Mouse (Mus musculus) liver, adult 2 months (tissue): ENCODE measurements at regions not wholly inside any gene's neighbourhood (a gene's known extent, or its start where the extent isn't known, plus 50 kb on each side); places are given as distances from the start of the nearest gene placed in this dataset.

Source experiments
- DNase-seq: peaks from one replicate; pipeline ENCODE4 v3.0.0-alpha.2; 2011; ENCODE audit warnings: low read depth, low spot score; ENCODE audit errors: extremely low read depth
- H3K27ac ChIP-seq: fragments of 200-500 bp; replicated peaks from 2 replicates; pipeline ENCODE4 v1.5.1; 2012; ENCODE audit warnings: low read depth, mild to moderate bottlenecking, control low read depth, inconsistent platforms, low read length; ENCODE audit not compliant: insufficient read depth
- H3K27me3 ChIP-seq: fragments of 200-500 bp; 2 replicates; pipeline ENCODE4 v1.6.1; 2012; ENCODE audit warnings: mild to moderate bottlenecking, moderate library complexity, low read length, inconsistent platforms; ENCODE audit not compliant: control insufficient read depth, insufficient read depth
- H3K36me3 ChIP-seq: fragments of 200-500 bp; 2 replicates; pipeline ENCODE4 v1.6.1; 2012; ENCODE audit warnings: low read length, inconsistent platforms; ENCODE audit not compliant: control insufficient read depth, insufficient read depth
- H3K4me1 ChIP-seq: fragments of 200-500 bp; 2 replicates; pipeline ENCODE4 v1.6.1; 2011; ENCODE audit warnings: low read length; ENCODE audit not compliant: control insufficient read depth, insufficient read depth
- H3K4me3 ChIP-seq: fragments of 200-500 bp; 2 replicates; pipeline ENCODE4 v1.5.1; 2011; ENCODE audit warnings: low read depth, mild to moderate bottlenecking, control low read depth, low read length, moderate library complexity; ENCODE audit not compliant: insufficient read depth
- H3K79me2 ChIP-seq: fragments of 200-500 bp; 2 replicates; pipeline ENCODE4 v1.6.1; 2012; ENCODE audit warnings: inconsistent platforms, mild to moderate bottlenecking, low read length, moderate library complexity; ENCODE audit not compliant: control insufficient read depth, insufficient read depth
- H3K9ac ChIP-seq: fragments of 200-500 bp; 2 replicates; pipeline ENCODE4 v1.6.1; 2012; ENCODE audit warnings: low read depth, mild to moderate bottlenecking, control low read depth, inconsistent platforms, low read length
- CTCF ChIP-seq: fragments of 200-500 bp; IDR thresholded peaks from 2 replicates; pipeline ENCODE4 v1.5.1; 2011; ENCODE audit warnings: low read depth, low read length, control low read depth
- POLR2A ChIP-seq: fragments of 200-500 bp; IDR thresholded peaks from 2 replicates; pipeline ENCODE4 v1.6.1; 2011; ENCODE audit warnings: low read length, control low read depth; ENCODE audit not compliant: insufficient read depth; ENCODE audit errors: extremely low read depth
- WGBS: fragments of 180-500 bp; shearing (Covaris S2); methylation state at CpG from one replicate; pipeline ENCODE4 v1.1.7; 2018; 5-methylcytosine and 5-hydroxymethylcytosine counted together

DNA sequence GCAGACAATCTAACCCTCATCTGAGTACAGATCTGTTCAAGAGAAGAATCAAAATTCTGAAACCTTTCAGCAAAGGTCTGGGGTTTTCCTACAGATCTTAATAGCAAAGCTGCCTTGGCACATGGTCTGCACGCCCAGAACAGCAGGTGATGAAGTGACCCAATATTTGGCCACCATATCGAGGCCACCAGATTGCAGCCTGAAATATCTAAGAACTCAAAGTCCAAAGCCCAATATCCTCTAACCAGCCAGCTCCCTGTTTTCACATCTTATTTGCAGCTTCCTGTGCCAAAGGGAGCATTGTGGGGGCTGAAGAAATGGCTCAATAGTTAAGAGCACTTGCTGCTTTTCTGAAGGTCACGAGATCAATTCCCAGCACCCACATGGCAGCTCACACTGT, 52.8 kb upstream of the Rgs7 start:
- Histone ChIP-seq H3K27ac (no peak overlapping the region), H3K9ac (no peak overlapping the region), H3K27me3 (no peaks in the 10 kb centered on the region), H3K36me3 (no peaks in the 10 kb centered on the region), H3K4me1 (no peaks in the 10 kb centered on the region), H3K4me3 (no peak overlapping the region), H3K79me2 (no peaks in the 10 kb centered on the region)
- 16% methylated on average over 3 of the region's 3 CpGs for WGBS
- TF ChIP-seq CTCF (no peak), POLR2A (no peak)
- DNase-seq: peak; percentile 81
